Mouse (Mus musculus) limb, embryonic 14.5 days (tissue): Measurements from ENCODE around the gene Agap3. TPM values are rescaled to one million over a fixed set of nuclear protein-coding genes. Genes with fewer than 3 reads are reported as not detected.

Source experiments
- ATAC-seq: fragments of 200-750 bp; cut with Nextera tagmentation; 2 replicates; pipeline ENCODE4 v1.8.0; 2017; ENCODE audit warnings: low read depth, moderate number of reproducible peaks, moderate TSS enrichment; ENCODE audit not compliant: low FRiP score
- DNase-seq: peaks from one replicate; pipeline ENCODE4 v3.0.0-alpha.2; 2015; ENCODE audit warnings: low spot score
- H3K27ac ChIP-seq: fragments of 300-500 bp; sonication (generic); replicated peaks from 2 replicates; pipeline ENCODE4 v1.5.1; 2014; ENCODE audit warnings: low read depth, mild to moderate bottlenecking, low read length, moderate library complexity, mixed read lengths
- H3K27me3 ChIP-seq: fragments of 300-500 bp; sonication (generic); 2 replicates; pipeline ENCODE4 v1.6.1; 2014; ENCODE audit warnings: low read length, mixed read lengths; ENCODE audit not compliant: control insufficient read depth, insufficient read depth
- H3K36me3 ChIP-seq: fragments of 300-500 bp; sonication (generic); 2 replicates; pipeline ENCODE4 v1.6.1; 2014; ENCODE audit warnings: mild to moderate bottlenecking, low read length, moderate library complexity, mixed read lengths; ENCODE audit not compliant: control insufficient read depth, insufficient read depth
- H3K4me1 ChIP-seq: fragments of 300-500 bp; sonication (generic); 2 replicates; pipeline ENCODE4 v1.6.1; 2014; ENCODE audit warnings: antibody characterized with exemption, low read length, mixed read lengths; ENCODE audit not compliant: control insufficient read depth, insufficient read depth
- H3K4me2 ChIP-seq: fragments of 300-500 bp; sonication (generic); replicated peaks from 2 replicates; pipeline ENCODE4 v1.6.1; 2014; ENCODE audit warnings: low read depth, mild to moderate bottlenecking, low read length, moderate library complexity; ENCODE audit not compliant: severe bottlenecking
- H3K4me3 ChIP-seq: fragments of 300-500 bp; sonication (generic); replicated peaks from 2 replicates; pipeline ENCODE4 v1.5.1; 2014; ENCODE audit warnings: low read length
- H3K9ac ChIP-seq: fragments of 300-500 bp; sonication (generic); 2 replicates; pipeline ENCODE4 v1.6.1; 2014; ENCODE audit warnings: mild to moderate bottlenecking, low read depth, low read length, moderate library complexity; ENCODE audit not compliant: severe bottlenecking
- H3K9me3 ChIP-seq: fragments of 300-500 bp; sonication (generic); 2 replicates; pipeline ENCODE4 v1.6.1; 2016; ENCODE audit warnings: low read length; ENCODE audit not compliant: control insufficient read depth
- POLR2A ChIP-seq: fragments of 200-500 bp; IDR thresholded peaks from 2 replicates; pipeline ENCODE4 v1.8.0; 2012; ENCODE audit warnings: inconsistent platforms, mild to moderate bottlenecking, moderate library complexity, borderline replicate concordance; ENCODE audit not compliant: insufficient read depth, insufficient read length; ENCODE audit errors: extremely low read depth
- WGBS: fragments of 180-500 bp; shearing (Covaris S2); extraction: QIAGEN DNeasy Blood & Tissue Kit; methylation state at CpG from one replicate; pipeline ENCODE4 v1.1.7; 2014; 5-methylcytosine and 5-hydroxymethylcytosine counted together
- polyA plus RNA-seq, 2 experiments: library from polyadenylated mRNA; depleted of rRNA in 1 of 2; stranded (reverse) in 1 of 2; unstranded in 1 of 2; fragments of >200 nt; fragmentation: Nextera tagmentation in 1 of 2; extraction: Ambion mirVana in 1 of 2; gene quantifications; 2 replicates each; pipeline versions ENCODE4 v1.2.1 to v1.2.3; 2012 to 2014

The Agap3 gene
- polyA plus RNA-seq, 2 experiments, result 57.9 to 103 TPM

- DNase-seq (no peak), ATAC-seq (no peak)
- Histone ChIP-seq H3K4me3 (no peak overlapping the region), H3K4me1 (no peaks in the 10 kb centered on the region), H3K36me3 (peaks cover 24% of the 10 kb centered on the region), H3K9me3 (no peaks in the 10 kb centered on the region), H3K9ac (no peak overlapping the region), H3K27me3 (peaks cover 15% of the 10 kb centered on the region; the same call in 1 of the 2 replicates), H3K27ac (no peak overlapping the region), H3K4me2 (no peak overlapping the region)
- WGBS, result 54% methylated on average over 2 of the region's 2 CpGs
- no peak for TF ChIP-seq POLR2A
These were observed 53.5 kb downstream of the Agap3 start for GRCm38 (mm10) chr5:24505513-24505912.

GRCm38 (mm10) chr5:24508406-24508805 lies 56.4 kb downstream of the Agap3 start:
- H3K36me3 ChIP-seq, result no peaks in the 10 kb centered on the region
- no peak for TF ChIP-seq POLR2A
- ATAC-seq, result no peak
- H3K27me3 ChIP-seq, result peaks cover 15% of the 10 kb centered on the region; the same call in 1 of the 2 replicates
- no peak for DNase-seq
- H3K4me2 ChIP-seq, result no peak overlapping the region
- WGBS, result 93% methylated on average over 7 of the region's 7 CpGs
- no peak overlapping the region for H3K27ac ChIP-seq
- H3K4me3 ChIP-seq, result no peak overlapping the region
- no peaks in the 10 kb centered on the region for H3K9me3 ChIP-seq
- no peaks in the 10 kb centered on the region for H3K4me1 ChIP-seq
- H3K9ac ChIP-seq, result no peak overlapping the region

- DNase-seq (no peak), ATAC-seq (no peak)
- H3K9me3 ChIP-seq, result no peaks in the 10 kb centered on the region
- 51% methylated on average over 11 of the region's 11 CpGs for WGBS
- H3K9ac ChIP-seq, result no peak overlapping the region
- no peak overlapping the region for H3K4me3 ChIP-seq
- TF ChIP-seq POLR2A, result no peak
- no peaks in the 10 kb centered on the region for H3K4me1 ChIP-seq
- no peak overlapping the region for H3K27ac ChIP-seq
- H3K36me3 ChIP-seq, result no peaks in the 10 kb centered on the region
- H3K27me3 ChIP-seq, result 0 out of 2 replicates have a peak, but pooled peaks cover under 1% of the 10 kb centered on the region
- H3K4me2 ChIP-seq, result no peak overlapping the region
These were observed 58.7 kb downstream of the Agap3 start for GRCm38 (mm10) chr5:24510635-24511034.

- TF ChIP-seq POLR2A, result no peak
- Histone ChIP-seq H3K9me3 (no peaks in the 10 kb centered on the region), H3K9ac (no peak overlapping the region), H3K4me1 (no peaks in the 10 kb centered on the region), H3K4me2 (no peak overlapping the region), H3K4me3 (no peak overlapping the region), H3K27me3 (no peaks in the 10 kb centered on the region), H3K36me3 (no peaks in the 10 kb centered on the region), H3K27ac (no peak overlapping the region)
- no peak for DNase-seq
- 55% methylated on average over 8 of the region's 8 CpGs for WGBS
- ATAC-seq, result no peak
These were observed 60.3 kb downstream of the Agap3 start for GRCm38 (mm10) chr5:24512271-24512670.

- Histone ChIP-seq H3K4me1 (peaks cover 4% of the 10 kb centered on the region; the same call in 1 of the 2 replicates), H3K36me3 (no peaks in the 10 kb centered on the region), H3K27me3 (peaks cover 57% of the 10 kb centered on the region), H3K9me3 (no peaks in the 10 kb centered on the region), H3K4me3 (no peak overlapping the region), H3K9ac (no peak overlapping the region), H3K4me2 (no peak overlapping the region), H3K27ac (no peak overlapping the region)
- TF ChIP-seq POLR2A, result no peak
- DNase-seq (no peak), ATAC-seq (no peak)
- WGBS, result 58% methylated on average over 8 of the region's 8 CpGs
These were observed 69.4 kb downstream of the Agap3 start for GRCm38 (mm10) chr5:24521366-24521765.

- 52% methylated on average over 8 of the region's 8 CpGs for WGBS
- H3K4me3 ChIP-seq, result no peak overlapping the region
These were observed 71.8 kb downstream of the Agap3 start for GRCm38 (mm10) chr5:24523806-24524205.

More at GRCm38 (mm10) chr5:24523806-24524205, 71.8 kb downstream of the Agap3 start:
- H3K9me3 ChIP-seq, result no peaks in the 10 kb centered on the region
- H3K27me3 ChIP-seq, result peaks cover 79% of the 10 kb centered on the region
- ATAC-seq (no peak), DNase-seq (no peak)
- H3K4me2 ChIP-seq, result no peak overlapping the region
- peaks cover 5% of the 10 kb centered on the region; the same call in 1 of the 2 replicates for H3K4me1 ChIP-seq
- H3K36me3 ChIP-seq, result no peaks in the 10 kb centered on the region
- TF ChIP-seq POLR2A, result no peak
- no peak overlapping the region for H3K9ac ChIP-seq
- no peak overlapping the region for H3K27ac ChIP-seq
